Mouse (Mus musculus): ENCODE measurements around the gene Pip4p1. TPM values are rescaled to one million over a fixed set of nuclear protein-coding genes. Genes with fewer than 3 reads are reported as not detected.
"Not testable (repeated sequence)": the region's sequence is repeated elsewhere in the genome, so short reads cannot be mapped to it uniquely, and the experiment has no call there.

Pip4p1 gene
- total and polyA plus RNA-seq, 3 experiments, result 18.1 to 35.5 (median 28.1) TPM

- Histone ChIP-seq H3K4me3 (replicated peaks in 1 of 3; ENCODE audit: low read depth in 2 of 3, low read length in 2 of 3, poor library complexity in 1 of 3) (no peak overlapping the region), H3K9ac (ENCODE audit: insufficient read depth, low read depth) (no peak overlapping the region), H3K79me2 (replicated peaks; ENCODE audit: control insufficient read depth, extremely low read depth, insufficient read depth, poor library complexity, severe bottlenecking) (no peaks in the 10 kb centered on the region), H3K27me3 (replicated peaks) (no peaks in the 10 kb centered on the region), H3K4me2 (ENCODE audit: insufficient read depth, low read depth, poor library complexity, severe bottlenecking) (no peak overlapping the region), H3K9me3 (replicated peaks; ENCODE audit: low read length) (no peaks in the 10 kb centered on the region), H3K4me1 (ENCODE audit: control insufficient read depth in 1 of 2, insufficient read depth in 2 of 2) (peaks cover 5 to 32% of the 10 kb centered on the region in 2 experiments), H3K36me3 (replicated peaks in 1 of 2; ENCODE audit: control insufficient read depth in 1 of 2, insufficient read depth in 1 of 2, low read length in 1 of 2) (no peaks in the 10 kb centered on the region), H3K27ac (ENCODE audit: insufficient read depth, low read depth) (no peak overlapping the region)
- in situ Hi-C loops (cut with MboI; ENCODE audit: low pct_ligation_motif_present, low pct_unique_long_range_greater_than_20kb, low sequenced_read_pairs), result no loop called here
- DNase-seq (ENCODE audit: extremely low read depth), result no peak
- TF ChIP-seq BHLHE40 (IDR thresholded peaks at IDR 0.05; ENCODE audit: low read depth, low read length), result no peak
- TF ChIP-seq ZMIZ1 (IDR thresholded peaks at IDR 0.05; ENCODE audit: low read depth, low read length), result no peak
- no peak for TF ChIP-seq MAZ (IDR thresholded peaks at IDR 0.05; ENCODE audit: low read depth, low read length)
- no peak for TF ChIP-seq MXI1 (IDR thresholded peaks at IDR 0.05; ENCODE audit: low read depth, low read length)
- no peak for TF ChIP-seq ZKSCAN1 (IDR thresholded peaks at IDR 0.05; ENCODE audit: borderline replicate concordance, low read depth, low read length)
- TF ChIP-seq UBTF (IDR thresholded peaks at IDR 0.05; ENCODE audit: low read depth, low read length), result no peak
- no peak for TF ChIP-seq JUND (conservative IDR thresholded peaks at IDR 0.05; ENCODE audit: low read depth, low read length)
- no peak for TF ChIP-seq JUN (IDR thresholded peaks at IDR 0.05; ENCODE audit: insufficient read depth, low read depth, low read length)
- TF ChIP-seq IRF4 (IDR thresholded peaks at IDR 0.05; ENCODE audit: low read depth, low read length), result no peak
- TF ChIP-seq SIN3A (IDR thresholded peaks at IDR 0.05; ENCODE audit: low read length), result no peak
- no peak for TF ChIP-seq PAX5 (IDR thresholded peaks at IDR 0.05; ENCODE audit: low read length)
- no peak for TF ChIP-seq RCOR1 (conservative IDR thresholded peaks at IDR 0.05; ENCODE audit: low read depth, low read length)
- TF ChIP-seq TBP (conservative IDR thresholded peaks at IDR 0.05; ENCODE audit: low read depth, low read length), result no peak
- no peak for TF ChIP-seq ZNF384 (IDR thresholded peaks at IDR 0.05; ENCODE audit: low read depth, low read length)
- no peak for TF ChIP-seq E2F4 (IDR thresholded peaks at IDR 0.05; ENCODE audit: insufficient replicate concordance, low read depth, low read length)
- no peak for TF ChIP-seq HCFC1 (IDR thresholded peaks at IDR 0.05; ENCODE audit: low read depth, low read length)
- no peak for TF ChIP-seq GABPA (IDR thresholded peaks at IDR 0.05; ENCODE audit: insufficient replicate concordance, low read depth, low read length)
- TF ChIP-seq CHD1 (IDR thresholded peaks at IDR 0.05; ENCODE audit: low read depth, low read length), result no peak
- no peak for TF ChIP-seq SMC3 (IDR thresholded peaks at IDR 0.05; ENCODE audit: low read depth, low read length)
- dilution Hi-C loops (cut with MboI; ENCODE audit: extremely low pct_ligation_motif_present, extremely low pct_unique_long_range_greater_than_20kb, low sequenced_read_pairs), result no loop called here
These were observed 43.0 kb upstream of the Pip4p1 start for GRCm38 (mm10) chr14:50973700-50974099.

- H3K4me3 ChIP-seq (replicated peaks in 1 of 3; ENCODE audit: low read depth in 2 of 3, low read length in 2 of 3, poor library complexity in 1 of 3); H3K27ac ChIP-seq (ENCODE audit: insufficient read depth, low read depth); H3K4me2 ChIP-seq (ENCODE audit: insufficient read depth, low read depth, poor library complexity, severe bottlenecking); H3K9ac ChIP-seq (ENCODE audit: insufficient read depth, low read depth); H3K9me3 ChIP-seq (replicated peaks; ENCODE audit: low read length); dilution Hi-C loops (cut with MboI; ENCODE audit: extremely low pct_ligation_motif_present, extremely low pct_unique_long_range_greater_than_20kb, low sequenced_read_pairs); H3K27me3 ChIP-seq (replicated peaks); H3K36me3 ChIP-seq (replicated peaks in 1 of 2; ENCODE audit: control insufficient read depth in 1 of 2, insufficient read depth in 1 of 2, low read length in 1 of 2); DNase-seq (ENCODE audit: extremely low read depth); in situ Hi-C loops (cut with MboI; ENCODE audit: low pct_ligation_motif_present, low pct_unique_long_range_greater_than_20kb, low sequenced_read_pairs); H3K79me2 ChIP-seq (replicated peaks; ENCODE audit: control insufficient read depth, extremely low read depth, insufficient read depth, poor library complexity, severe bottlenecking): not testable (repeated sequence)
- peaks cover 5 to 32% of the 10 kb centered on the region in 2 experiments for H3K4me1 ChIP-seq (ENCODE audit: control insufficient read depth in 1 of 2, insufficient read depth in 2 of 2)
These were observed 42.4 kb upstream of the Pip4p1 start for GRCm38 (mm10) chr14:50973054-50973453.

Data from CH12.LX (cell line).